Comparison of ENCODE assay signal across 21 mouse cellular contexts in genomic region chr16:19966437-19966836, GRCm38 (mm10).
"Had no signal": no experiment of that assay in that cellular context is flagged by ENCODE, and none has a peak within 500 bp of the region (broad histone marks: within the 10 kb centered on the region; RNA-seq: fewer than 3 reads in every experiment).

No protein-coding gene starts in this region.

- H3K27ac ChIP-seq: limb, embryonic 10.5 days; limb, embryonic 13.5 days; liver, embryonic 12.5 days; liver, embryonic 15.5 days; midbrain, embryonic 10.5 days; midbrain, embryonic 13.5 days; neural tube, embryonic 13.5 days had no signal

- H3K27me3 ChIP-seq: limb, embryonic 13.5 days; liver, embryonic 12.5 days; liver, embryonic 15.5 days; midbrain, embryonic 13.5 days; neural tube, embryonic 13.5 days had no signal

- DNase-seq: kidney, adult 18-20 months; kidney, adult 9 months; kidney, postnatal 14 days; kidney, postnatal 4 days; liver; lung, adult 18-20 months; lung, postnatal 14 days; lung, postnatal 4 days; retina, postnatal 1 day; right cerebral cortex, postnatal 25 days; thymus, adult 18-20 months; thymus, postnatal 36 days had no signal

- ATAC-seq: liver, embryonic 12.5 days; midbrain, embryonic 13.5 days; midbrain, embryonic 16.5 days had no signal

- H3K4me3 ChIP-seq: limb, embryonic 10.5 days; limb, embryonic 13.5 days; liver, embryonic 12.5 days; liver, embryonic 15.5 days; midbrain, embryonic 10.5 days; midbrain, embryonic 13.5 days; myocyte; neural tube, embryonic 13.5 days had no signal

- H3K4me1 ChIP-seq: limb, embryonic 10.5 days; limb, embryonic 13.5 days; midbrain, embryonic 10.5 days; midbrain, embryonic 13.5 days; neural tube, embryonic 13.5 days had no signal

- H3K36me3 ChIP-seq: limb, embryonic 10.5 days; limb, embryonic 13.5 days; liver, embryonic 15.5 days; midbrain, embryonic 10.5 days; midbrain, embryonic 13.5 days; neural tube, embryonic 13.5 days had no signal

- H3K4me2 ChIP-seq: limb, embryonic 13.5 days; liver, embryonic 12.5 days; liver, embryonic 15.5 days; midbrain, embryonic 13.5 days; neural tube, embryonic 13.5 days had no signal

- H3K9me3 ChIP-seq: limb, embryonic 10.5 days; limb, embryonic 13.5 days; liver, embryonic 12.5 days; liver, embryonic 15.5 days; midbrain, embryonic 10.5 days; midbrain, embryonic 13.5 days; neural tube, embryonic 13.5 days had no signal

- H3K9ac ChIP-seq: limb, embryonic 13.5 days; liver, embryonic 12.5 days; liver, embryonic 15.5 days; midbrain, embryonic 13.5 days; neural tube, embryonic 13.5 days had no signal
